Mouse (Mus musculus) ES-Bruce4 (cell line): ENCODE data around the gene Apoc4.

Experiments used
- CTCF ChIP-seq: IDR thresholded peaks from one replicate; pipeline ENCODE4 v1.8.1; 2011; ENCODE audit warnings: low read depth, low read length
- POLR2A ChIP-seq: IDR thresholded peaks from one replicate; pipeline ENCODE4 v1.8.1; 2011; ENCODE audit warnings: low read length; ENCODE audit not compliant: insufficient read depth

DNA sequence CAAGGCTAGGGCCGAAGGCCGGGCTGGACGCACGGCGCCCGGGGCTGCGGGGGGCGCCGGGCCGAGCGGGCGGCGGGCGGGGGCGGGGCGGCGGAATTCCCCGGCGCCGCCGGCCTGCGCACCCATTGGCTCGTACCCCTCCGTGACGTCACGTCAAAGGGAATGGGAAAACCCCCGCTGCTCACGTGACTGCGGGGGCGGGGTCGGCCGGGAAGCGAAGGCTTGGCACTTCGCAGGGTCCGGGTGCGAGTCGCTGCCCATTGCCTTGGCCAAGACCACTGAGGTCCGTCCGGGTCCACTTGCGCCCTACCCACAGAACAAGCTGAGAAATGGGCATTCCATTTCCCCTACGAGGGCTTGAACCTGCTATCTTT, 51.9 kb downstream of the Apoc4 start, which contains the start of gene Relb:
- TF ChIP-seq CTCF (no peak), POLR2A (peak; percentile 16)
